Mouse (Mus musculus) thymus, postnatal 4 days (tissue): Measurements from ENCODE around the gene Set.
"Not testable (repeated sequence)": the region's sequence is repeated elsewhere in the genome, so short reads cannot be mapped to it uniquely, and the experiment has no call there.

Experiments used
- DNase-seq: peaks from one replicate; pipeline ENCODE4 v3.0.0; 2021

Gene Set

GRCm38 (mm10) chr2:30057223-30057904 is at the start of gene Set:
Set (plus strand) TSS chr2:30057378.
- peak; percentile 37 for DNase-seq

GRCm38 (mm10) chr2:30009101-30009500 is 48.1 kb upstream of the Set start:
- DNase-seq = no peak

GRCm38 (mm10) chr2:30010840-30011281 is 46.3 kb upstream of the Set start:
- DNase-seq = no peak

- DNase-seq = no peak
Measured at GRCm38 (mm10) chr2:30014326-30014966, 42.7 kb upstream of the Set start.

- DNase-seq = no peak
Measured at GRCm38 (mm10) chr2:30025454-30025853, 31.7 kb upstream of the Set start.

GRCm38 (mm10) chr2:30026997-30027396 is 30.2 kb upstream of the Set start:
- no peak for DNase-seq

GRCm38 (mm10) chr2:30032244-30032846 is 24.8 kb upstream of the Set start:
- peak; percentile 56 for DNase-seq

- no peak for DNase-seq
Measured at GRCm38 (mm10) chr2:30032957-30033356, 24.2 kb upstream of the Set start.

GRCm38 (mm10) chr2:30037762-30038161 is 19.4 kb upstream of the Set start:
- DNase-seq = no peak

- no peak for DNase-seq
Measured at GRCm38 (mm10) chr2:30038370-30038769, 18.8 kb upstream of the Set start.

GRCm38 (mm10) chr2:30039687-30040086 is 17.5 kb upstream of the Set start:
- no peak for DNase-seq

- peak; percentile 96 for DNase-seq
Measured at GRCm38 (mm10) chr2:30042445-30042844, 14.7 kb upstream of the Set start.

- DNase-seq = no peak
Measured at GRCm38 (mm10) chr2:30044550-30044949, 12.6 kb upstream of the Set start.

- no peak for DNase-seq
Measured at GRCm38 (mm10) chr2:30047127-30047526, 10.1 kb upstream of the Set start.

- no peak for DNase-seq
Measured at GRCm38 (mm10) chr2:30048101-30048501, 9.1 kb upstream of the Set start.

GRCm38 (mm10) chr2:30048699-30049388 is 8.3 kb upstream of the Set start, which contains the start of gene Wdr34:
Wdr34 (minus strand) TSS chr2:30048881.
- peak; percentile 99 for DNase-seq

- DNase-seq = no peak
Measured at GRCm38 (mm10) chr2:30049831-30050230, 7.3 kb upstream of the Set start.

GRCm38 (mm10) chr2:30051992-30052761 is 5.0 kb upstream of the Set start:
- no peak for DNase-seq

- DNase-seq = not testable (repeated sequence)
Measured at GRCm38 (mm10) chr2:30055310-30055709, 1.9 kb upstream of the Set start.

- DNase-seq = no peak
Measured at GRCm38 (mm10) chr2:30056736-30057135, 442 bp upstream of the Set start.

- no peak for DNase-seq
Measured at GRCm38 (mm10) chr2:30058418-30058817, 1.2 kb downstream of the Set start.
